Comparison of ENCODE assay signal across 23 mouse cellular contexts in the genomic region with DNA sequence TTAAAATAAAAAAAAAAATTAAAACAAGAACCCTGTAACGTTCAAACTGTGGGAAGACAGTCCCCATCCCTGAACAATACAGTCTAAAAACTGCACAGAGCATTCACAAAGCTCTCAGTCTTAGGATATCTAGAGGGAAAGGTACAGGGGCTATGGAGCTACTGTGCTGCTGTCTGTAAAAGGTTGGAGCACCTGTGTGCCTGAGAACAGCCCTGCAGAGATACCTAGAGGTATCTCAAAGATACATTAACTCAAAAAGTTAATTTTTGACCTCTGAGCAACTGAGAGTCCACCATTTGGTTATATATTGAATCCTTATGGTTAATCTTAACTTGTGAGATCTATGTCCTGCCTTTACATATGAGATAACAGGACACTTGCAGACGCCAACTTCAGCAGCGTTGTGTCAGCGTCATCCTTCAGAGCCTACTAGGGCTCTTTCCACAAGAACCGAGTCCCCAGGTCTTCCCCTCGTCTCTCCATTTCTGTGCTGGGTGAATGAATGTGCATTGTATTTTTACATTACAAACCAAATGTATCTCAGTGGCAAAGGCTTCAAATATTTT. TPM values are rescaled to one million over a fixed set of nuclear protein-coding genes. Genes with fewer than 3 reads are reported as not detected.
DNase-seq lines count a peak whose midpoint lies in the region; ATAC-seq and TF ChIP-seq lines count a peak whose summit lies in the region.
"Had no signal": no experiment of that assay in that cellular context is flagged by ENCODE, and none has a peak within 500 bp of the region (broad histone marks: within the 10 kb centered on the region; RNA-seq: fewer than 3 reads in every experiment).

No protein-coding gene starts in this region.

- no peak for TF ChIP-seq RAD21 in CH12.LX (IDR thresholded peaks at IDR 0.05; ENCODE audit: low read depth, low read length)

- H3K4me3 ChIP-seq in gastrocnemius, adult 2 months = no peak overlapping the region
- no peak overlapping the region for H3K4me3 ChIP-seq in kidney, embryonic 16.5 days (ENCODE audit: low read length)
- H3K4me3 ChIP-seq in left cerebral cortex, adult 2 months = no peak overlapping the region
- no peak overlapping the region for H3K4me3 ChIP-seq in CH12.LX (replicated peaks in 1 of 3; ENCODE audit: low read depth in 2 of 3, low read length in 2 of 3, poor library complexity in 1 of 3)
- H3K4me3 ChIP-seq: forebrain, embryonic 10.5 days; forebrain, embryonic 13.5 days; heart, adult 2 months; hindbrain, embryonic 12.5 days; hindbrain, embryonic 15.5 days had no signal

- dilution Hi-C loops in CH12.LX (cut with MboI; ENCODE audit: extremely low pct_ligation_motif_present, extremely low pct_unique_long_range_greater_than_20kb, low sequenced_read_pairs) = no loop called here

- H3K4me1 ChIP-seq in kidney, embryonic 16.5 days (ENCODE audit: insufficient read depth, low read length) = peaks cover 47% of the 10 kb centered on the region
- H3K4me1 ChIP-seq in CH12.LX (ENCODE audit: control insufficient read depth in 1 of 2, insufficient read depth in 2 of 2) = peaks cover 17 to 31% of the 10 kb centered on the region in 2 experiments
- H3K4me1 ChIP-seq: forebrain, embryonic 13.5 days; hindbrain, embryonic 15.5 days had no signal

- H3K27ac ChIP-seq in gastrocnemius, adult 2 months = peak overlapping the region; percentile 78
- peak overlapping the region; percentile 73 for H3K27ac ChIP-seq in kidney, embryonic 16.5 days (ENCODE audit: low read length)
- peak overlapping the region; percentile 50; the same call in 1 of the 2 replicates for H3K27ac ChIP-seq in left cerebral cortex, adult 2 months
- H3K27ac ChIP-seq in CH12.LX (ENCODE audit: insufficient read depth, low read depth) = no peak overlapping the region
- H3K27ac ChIP-seq: forebrain, embryonic 10.5 days; forebrain, embryonic 13.5 days; heart, adult 2 months; hindbrain, embryonic 12.5 days; hindbrain, embryonic 15.5 days had no signal

- intact Hi-C loops in gastrocnemius, adult 2 months (cut with DNase I) = no loop called here
- intact Hi-C loops in left cerebral cortex, adult 2 months (cut with DNase I) = no loop called here
- intact Hi-C loops in left cerebral cortex, postnatal 36 days (cut with DNase I) = no loop called here

- TF ChIP-seq POLR2A in CH12.LX (IDR thresholded peaks at IDR 0.05; ENCODE audit: low read depth, low read length) = no peak

- no peak for DNase-seq in gastrocnemius, adult 2 months
- no peak for DNase-seq in gastrocnemius, adult 18-20 months (ENCODE audit: low spot score)
- no peak for DNase-seq in kidney, postnatal 14 days
- no peak for DNase-seq in left cerebral cortex, adult 2 months (ENCODE audit: extremely low spot score in 1 of 2, low spot score in 2 of 2)
- no peak for DNase-seq in left cerebral cortex, postnatal 36 days (ENCODE audit: low spot score in 2 of 2)
- no peak for DNase-seq in CH12.LX (ENCODE audit: extremely low read depth)
- no peak for DNase-seq in gastrocnemius, postnatal 25 days
- DNase-seq: adrenal gland, postnatal 10 days; adrenal gland, postnatal 36 days; cerebellum, adult 18-20 months; cerebellum, adult 9-10 months; cerebellum, postnatal 14 days; gastrocnemius, postnatal 36 days; heart, adult 2 months had no signal

- TF ChIP-seq CTCF in gastrocnemius, adult 2 months (IDR thresholded peaks at IDR 0.05) = no peak
- no peak for TF ChIP-seq CTCF in left cerebral cortex, adult 2 months (IDR thresholded peaks at IDR 0.05)
- TF ChIP-seq CTCF in CH12.LX (conservative IDR thresholded peaks at IDR 0.05 in 1 of 2, IDR thresholded peaks at IDR 0.05 in 1 of 2; ENCODE audit: low read depth in 2 of 2, low read length in 2 of 2) = no peak

- no peaks in the 10 kb centered on the region for H3K9me3 ChIP-seq in kidney, embryonic 16.5 days (ENCODE audit: low read length)
- H3K9me3 ChIP-seq in CH12.LX (replicated peaks; ENCODE audit: low read length) = no peaks in the 10 kb centered on the region
- H3K9me3 ChIP-seq: forebrain, embryonic 10.5 days; forebrain, embryonic 13.5 days; G1E; hindbrain, embryonic 12.5 days; hindbrain, embryonic 15.5 days had no signal

- peak; percentile 60; the same call in 1 of the 2 replicates for ATAC-seq in kidney, embryonic 16.5 days (ENCODE audit: low FRiP score, low TSS enrichment)
- ATAC-seq: forebrain, embryonic 13.5 days; forebrain, embryonic 16.5 days; Patski had no signal

- no peaks in the 10 kb centered on the region for H3K79me2 ChIP-seq in CH12.LX (replicated peaks; ENCODE audit: control insufficient read depth, extremely low read depth, insufficient read depth, poor library complexity, severe bottlenecking)

- H3K27me3 ChIP-seq in kidney, embryonic 16.5 days (ENCODE audit: insufficient read depth, low read length) = no peaks in the 10 kb centered on the region
- H3K27me3 ChIP-seq in CH12.LX (replicated peaks) = no peaks in the 10 kb centered on the region
- H3K27me3 ChIP-seq: hindbrain, embryonic 12.5 days; hindbrain, embryonic 15.5 days; Patski had no signal

- in situ Hi-C loops in CH12.LX (cut with MboI; ENCODE audit: low pct_ligation_motif_present, low pct_unique_long_range_greater_than_20kb, low sequenced_read_pairs) = no loop called here

- TF ChIP-seq EP300 in CH12.LX (IDR thresholded peaks at IDR 0.05; ENCODE audit: low read length) = no peak

- H3K36me3 ChIP-seq in kidney, embryonic 16.5 days (ENCODE audit: insufficient read depth, low read length) = no peaks in the 10 kb centered on the region
- no peaks in the 10 kb centered on the region for H3K36me3 ChIP-seq in CH12.LX (replicated peaks in 1 of 2; ENCODE audit: control insufficient read depth in 1 of 2, insufficient read depth in 1 of 2, low read length in 1 of 2)
- H3K36me3 ChIP-seq: hindbrain, embryonic 12.5 days; hindbrain, embryonic 15.5 days had no signal

- H3K9ac ChIP-seq in kidney, embryonic 16.5 days (replicated peaks; ENCODE audit: low read length) = no peak overlapping the region
- no peak overlapping the region for H3K9ac ChIP-seq in CH12.LX (ENCODE audit: insufficient read depth, low read depth)
- H3K9ac ChIP-seq: forebrain, embryonic 13.5 days; hindbrain, embryonic 12.5 days; hindbrain, embryonic 15.5 days had no signal

- 68% methylated on average over 6 of the region's 6 CpGs for whole genome bisulfite sequencing in kidney, embryonic 16.5 days

- H3K4me2 ChIP-seq in kidney, embryonic 16.5 days (replicated peaks; ENCODE audit: low read depth, low read length) = 0 out of 2 replicates have a peak overlapping the region, but pooled peaks have one; percentile 12
- H3K4me2 ChIP-seq in CH12.LX (ENCODE audit: insufficient read depth, low read depth, poor library complexity, severe bottlenecking) = no peak overlapping the region
- H3K4me2 ChIP-seq: forebrain, embryonic 13.5 days; heart, embryonic 11.5 days; hindbrain, embryonic 12.5 days; hindbrain, embryonic 15.5 days had no signal

TF ChIP-seq in CH12.LX, 34 proteins besides CTCF, POLR2A, EP300 and RAD21:
- TF ChIP-seq POLR2AphosphoS2 (IDR thresholded peaks at IDR 0.05; ENCODE audit: low read depth, low read length) (no peak), JUND (conservative IDR thresholded peaks at IDR 0.05; ENCODE audit: low read depth, low read length) (no peak), ZNF384 (IDR thresholded peaks at IDR 0.05; ENCODE audit: low read depth, low read length) (peak; percentile 36; the same call in 1 of the 2 replicates), GABPA (IDR thresholded peaks at IDR 0.05; ENCODE audit: insufficient replicate concordance, low read depth, low read length) (no peak), TBP (conservative IDR thresholded peaks at IDR 0.05; ENCODE audit: low read depth, low read length) (no peak)

RNA-seq across cellular contexts. Expression of gene Foxp1, which starts 30.5 kb away (rescaled TPM):
- total RNA-seq in gastrocnemius, adult 2 months (2021) = 10 to 100 TPM; 17.4 to 20.9 TPM
- total RNA-seq in gastrocnemius, adult 18-20 months (2021) = 10 to 100 TPM; 10.1 to 15.8 TPM
- 36.4 and 37.2 TPM in 2 replicates for polyA plus RNA-seq in kidney, embryonic 16.5 days (2015; fragmentation: Nextera tagmentation; extraction: Ambion mirVana)
- 100 to 1,000 TPM; 133 to 139 TPM for total RNA-seq in left cerebral cortex, adult 2 months (2021)
- total RNA-seq in left cerebral cortex, postnatal 36 days (2021) = 100 to 1,000 TPM; 142 TPM
- total RNA-seq in CH12.LX (2012; rRNA removed) = 75.1 and 105 TPM in 2 replicates
- 59.5 and 66.5 TPM in 2 replicates for total RNA-seq in CH12.LX (2014; rRNA removed)
- polyA plus RNA-seq in CH12.LX (2012; ENCODE audit: insufficient read length, low read depth) = 75.6 and 87.4 TPM in 2 replicates
- 10 to 100 TPM; 16.9 to 17.8 TPM for total RNA-seq in gastrocnemius, postnatal 25 days (2021)
